Comparison of ENCODE assay signal across 19 mouse cellular contexts in the genomic region with DNA sequence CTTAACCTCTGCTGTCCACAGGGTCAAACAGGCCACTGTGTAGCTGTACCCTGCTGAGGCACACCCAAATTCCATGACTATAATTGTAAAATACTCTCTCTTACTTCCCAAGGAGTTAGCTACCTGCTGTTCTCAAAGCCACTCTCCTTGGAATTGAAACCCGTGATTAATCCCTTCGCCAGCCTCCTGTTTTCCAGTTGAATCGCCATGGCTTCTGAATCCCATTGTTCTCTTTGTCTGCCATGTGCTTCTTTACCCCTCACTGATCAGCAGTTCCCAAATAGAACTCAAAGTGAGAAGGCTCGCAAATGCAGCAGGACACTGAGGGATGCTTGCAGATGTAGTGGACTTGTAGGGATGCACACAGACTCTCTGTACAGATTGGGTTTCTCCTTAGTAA.
DNase-seq lines count a peak whose midpoint lies in the region; ATAC-seq and TF ChIP-seq lines count a peak whose summit lies in the region.
"Had no signal": no experiment of that assay in that cellular context is flagged by ENCODE, and none has a peak within 500 bp of the region (broad histone marks: within the 10 kb centered on the region; RNA-seq: fewer than 3 reads in every experiment).

No protein-coding gene starts in this region.

- ATAC-seq in hindbrain, postnatal 0 days = no peak
- peak; percentile 9; the same call in 1 of the 2 replicates for ATAC-seq in embryonic facial prominence, embryonic 14.5 days (ENCODE audit: low read depth)
- ATAC-seq: forebrain, postnatal 0 days; liver, embryonic 12.5 days had no signal

- no peak for TF ChIP-seq CTCF in hindbrain, postnatal 0 days (IDR thresholded peaks at IDR 0.05; ENCODE audit: low read depth)

- no peaks in the 10 kb centered on the region for H3K36me3 ChIP-seq in hindbrain, embryonic 10.5 days
- H3K36me3 ChIP-seq in hindbrain, postnatal 0 days (ENCODE audit: insufficient read depth, low read length) = no peaks in the 10 kb centered on the region
- no peaks in the 10 kb centered on the region for H3K36me3 ChIP-seq in embryonic facial prominence, embryonic 14.5 days (ENCODE audit: control insufficient read depth, insufficient read depth, low read length)
- H3K36me3 ChIP-seq: heart, embryonic 13.5 days; limb, embryonic 12.5 days; liver, embryonic 12.5 days had no signal

- H3K4me3 ChIP-seq in hindbrain, embryonic 10.5 days = no peak overlapping the region
- no peak overlapping the region for H3K4me3 ChIP-seq in hindbrain, postnatal 0 days (ENCODE audit: low read length)
- no peak overlapping the region for H3K4me3 ChIP-seq in embryonic facial prominence, embryonic 14.5 days (ENCODE audit: low read depth, low read length)
- H3K4me3 ChIP-seq: heart, embryonic 13.5 days; limb, embryonic 12.5 days; liver, embryonic 12.5 days; myocyte had no signal

- no peak overlapping the region for H3K9ac ChIP-seq in hindbrain, postnatal 0 days (replicated peaks; ENCODE audit: low read length)
- H3K9ac ChIP-seq in embryonic facial prominence, embryonic 14.5 days (ENCODE audit: low read depth, low read length) = no peak overlapping the region
- H3K9ac ChIP-seq: forebrain, postnatal 0 days; heart, embryonic 13.5 days; limb, embryonic 12.5 days; liver, embryonic 12.5 days had no signal

- WGBS in hindbrain, embryonic 10.5 days = 17% methylated on average over 4 of the region's 4 CpGs
- WGBS in hindbrain, postnatal 0 days = 16% methylated on average over 4 of the region's 4 CpGs
- WGBS in embryonic facial prominence, embryonic 14.5 days = 29% methylated on average over 4 of the region's 4 CpGs

- peaks cover 16% of the 10 kb centered on the region for H3K4me1 ChIP-seq in hindbrain, embryonic 10.5 days (replicated peaks)
- H3K4me1 ChIP-seq in hindbrain, postnatal 0 days (ENCODE audit: insufficient read depth, low read length) = no peaks in the 10 kb centered on the region
- H3K4me1 ChIP-seq in embryonic facial prominence, embryonic 14.5 days (ENCODE audit: control insufficient read depth, insufficient read depth, low read length) = no peaks in the 10 kb centered on the region
- H3K4me1 ChIP-seq: heart, embryonic 13.5 days; limb, embryonic 12.5 days had no signal

- DNase-seq in hindbrain, embryonic 10.5 days (ENCODE audit: low spot score) = peak; percentile 19
- DNase-seq in hindbrain, postnatal 0 days (ENCODE audit: low spot score) = no peak
- DNase-seq in ES-CJ7 (ENCODE audit: low read depth, low spot score) = peak; percentile 8
- peak; percentile 83 for DNase-seq in R1 (ENCODE audit: low read depth, low spot score)
- DNase-seq in embryonic facial prominence, embryonic 14.5 days (ENCODE audit: low spot score) = no peak
- no peak for DNase-seq in lung, postnatal 10 days
- DNase-seq in cerebellum, postnatal 4 days (ENCODE audit: low spot score in 2 of 2) = no peak
- DNase-seq: adrenal gland, postnatal 25 days; cerebellum, adult 2 months; forebrain, postnatal 0 days; kidney, adult 18-20 months; lung, adult 2 months; lung, postnatal 36 days; right cerebral cortex, postnatal 4 days had no signal

- no peaks in the 10 kb centered on the region for H3K9me3 ChIP-seq in hindbrain, embryonic 10.5 days
- no peaks in the 10 kb centered on the region for H3K9me3 ChIP-seq in hindbrain, postnatal 0 days (ENCODE audit: low read length)
- no peaks in the 10 kb centered on the region for H3K9me3 ChIP-seq in embryonic facial prominence, embryonic 14.5 days (ENCODE audit: control insufficient read depth, low read length)
- H3K9me3 ChIP-seq: heart, embryonic 13.5 days; limb, embryonic 12.5 days had no signal

- no peak overlapping the region for H3K4me2 ChIP-seq in hindbrain, postnatal 0 days (ENCODE audit: low read depth, low read length)
- no peak overlapping the region for H3K4me2 ChIP-seq in embryonic facial prominence, embryonic 14.5 days (ENCODE audit: low read depth, low read length)
- H3K4me2 ChIP-seq: heart, embryonic 13.5 days; limb, embryonic 12.5 days; liver, embryonic 12.5 days had no signal

- H3K27ac ChIP-seq in hindbrain, embryonic 10.5 days = peak overlapping the region; percentile 65
- H3K27ac ChIP-seq in hindbrain, postnatal 0 days = no peak overlapping the region
- no peak overlapping the region for H3K27ac ChIP-seq in embryonic facial prominence, embryonic 14.5 days (replicated peaks; ENCODE audit: low read depth, low read length)
- H3K27ac ChIP-seq: heart, embryonic 13.5 days; kidney, postnatal 0 days; limb, embryonic 12.5 days; liver, embryonic 12.5 days had no signal

- no peaks in the 10 kb centered on the region for H3K27me3 ChIP-seq in hindbrain, embryonic 10.5 days (ENCODE audit: insufficient read depth, poor library complexity, severe bottlenecking)
- no peaks in the 10 kb centered on the region for H3K27me3 ChIP-seq in hindbrain, postnatal 0 days (ENCODE audit: insufficient read depth, low read length)
- H3K27me3 ChIP-seq in embryonic facial prominence, embryonic 14.5 days (replicated peaks; ENCODE audit: control insufficient read depth, insufficient read depth, low read length) = no peaks in the 10 kb centered on the region
- H3K27me3 ChIP-seq: heart, embryonic 13.5 days; limb, embryonic 12.5 days; liver, embryonic 12.5 days had no signal

Comparison
In these comparisons a context has a peak if more than half of its experiments do, and no peak if none do; other contexts are left out.
1. DNase-seq: peak in hindbrain, embryonic 10.5 days (single experiment), ES-CJ7 (single experiment) and R1 (single experiment); none in hindbrain, postnatal 0 days (single experiment), embryonic facial prominence, embryonic 14.5 days (single experiment), lung, postnatal 10 days (single experiment) and cerebellum, postnatal 4 days (0 of 2).